In genomic region chr10:41488877-41489276, GRCm38 (mm10) we compare ENCODE assay signal across 8 mouse cellular contexts. TPM values are rescaled to one million over a fixed set of nuclear protein-coding genes. Genes with fewer than 3 reads are reported as not detected.
DNase-seq lines count a peak whose midpoint lies in the region; ATAC-seq and TF ChIP-seq lines count a peak whose summit lies in the region.

No protein-coding gene starts in this region.

- no peak for DNase-seq in liver, adult 2 months (ENCODE audit: extremely low read depth, low read depth, low spot score)
- DNase-seq in liver: no peak
- DNase-seq in adrenal gland, adult 2 months: no peak
- no peak for DNase-seq in cerebellum, postnatal 14 days
- no peak for DNase-seq in spleen, postnatal 4 days (ENCODE audit: low spot score in 2 of 2)

- TF ChIP-seq POLR2A in liver, adult 2 months (IDR thresholded peaks at IDR 0.05; ENCODE audit: extremely low read depth, insufficient read depth, low read length): no peak

- H3K4me2 ChIP-seq in embryonic facial prominence, embryonic 13.5 days: peak overlapping the region; percentile 100
- H3K4me2 ChIP-seq in intestine, postnatal 0 days (replicated peaks; ENCODE audit: low read depth): peak overlapping the region; percentile 100
- H3K4me2 ChIP-seq in neural tube, embryonic 12.5 days (replicated peaks): peak overlapping the region; percentile 96

- H3K9me3 ChIP-seq in embryonic facial prominence, embryonic 13.5 days: no peaks in the 10 kb centered on the region
- no peaks in the 10 kb centered on the region for H3K9me3 ChIP-seq in intestine, postnatal 0 days (ENCODE audit: control insufficient read depth)
- no peaks in the 10 kb centered on the region for H3K9me3 ChIP-seq in neural tube, embryonic 12.5 days

- H3K4me1 ChIP-seq in liver, adult 2 months (ENCODE audit: control insufficient read depth, insufficient read depth, low read length): peaks cover 14% of the 10 kb centered on the region
- H3K4me1 ChIP-seq in embryonic facial prominence, embryonic 13.5 days: peaks cover 18% of the 10 kb centered on the region
- peaks cover 7% of the 10 kb centered on the region for H3K4me1 ChIP-seq in intestine, postnatal 0 days (replicated peaks; ENCODE audit: control insufficient read depth, insufficient read depth, low read length)
- H3K4me1 ChIP-seq in neural tube, embryonic 12.5 days: peaks cover 26% of the 10 kb centered on the region

- H3K27ac ChIP-seq in liver, adult 2 months (replicated peaks; ENCODE audit: insufficient read depth, low read depth, low read length): 0 out of 2 replicates have a peak overlapping the region, but pooled peaks have one; percentile 16
- H3K27ac ChIP-seq in embryonic facial prominence, embryonic 13.5 days: no peak overlapping the region
- peak overlapping the region; percentile 60; the same call in 1 of the 2 replicates for H3K27ac ChIP-seq in intestine, postnatal 0 days (ENCODE audit: low read depth, low read length)
- H3K27ac ChIP-seq in neural tube, embryonic 12.5 days: no peak overlapping the region

- H3K4me3 ChIP-seq in liver, adult 2 months (ENCODE audit: insufficient read depth, low read depth, low read length): peak overlapping the region; percentile 87
- H3K4me3 ChIP-seq in embryonic facial prominence, embryonic 13.5 days: peak overlapping the region; percentile 68
- peak overlapping the region; percentile 73 for H3K4me3 ChIP-seq in intestine, postnatal 0 days (ENCODE audit: low read depth, low read length)
- peak overlapping the region; percentile 60; the same call in 1 of the 2 replicates for H3K4me3 ChIP-seq in neural tube, embryonic 12.5 days

- H3K27me3 ChIP-seq in liver, adult 2 months (ENCODE audit: control insufficient read depth, insufficient read depth, low read length): no peaks in the 10 kb centered on the region
- 0 out of 2 replicates have a peak, but pooled peaks cover 3% of the 10 kb centered on the region for H3K27me3 ChIP-seq in embryonic facial prominence, embryonic 13.5 days
- no peaks in the 10 kb centered on the region for H3K27me3 ChIP-seq in intestine, postnatal 0 days (replicated peaks; ENCODE audit: control insufficient read depth, insufficient read depth, low read length)
- H3K27me3 ChIP-seq in neural tube, embryonic 12.5 days (replicated peaks): no peaks in the 10 kb centered on the region

- H3K36me3 ChIP-seq in liver, adult 2 months (ENCODE audit: control insufficient read depth, insufficient read depth, low read length): peaks cover 7% of the 10 kb centered on the region
- H3K36me3 ChIP-seq in embryonic facial prominence, embryonic 13.5 days: peaks cover 46% of the 10 kb centered on the region
- peaks cover 42% of the 10 kb centered on the region for H3K36me3 ChIP-seq in intestine, postnatal 0 days (ENCODE audit: control insufficient read depth, insufficient read depth)
- H3K36me3 ChIP-seq in neural tube, embryonic 12.5 days: peaks cover 49% of the 10 kb centered on the region

- no peak for TF ChIP-seq CTCF in liver, adult 2 months (IDR thresholded peaks at IDR 0.05; ENCODE audit: low read depth, low read length)
- TF ChIP-seq CTCF in intestine, postnatal 0 days (IDR thresholded peaks at IDR 0.05; ENCODE audit: low read depth): no peak

- H3K79me2 ChIP-seq in liver, adult 2 months (ENCODE audit: control insufficient read depth, insufficient read depth, low read length): peaks cover 3% of the 10 kb centered on the region; the same call in 1 of the 2 replicates

- peak overlapping the region; percentile 33; the same call in 1 of the 2 replicates for H3K9ac ChIP-seq in liver, adult 2 months (ENCODE audit: low read depth, low read length)
- peak overlapping the region; percentile 82 for H3K9ac ChIP-seq in embryonic facial prominence, embryonic 13.5 days
- peak overlapping the region; percentile 75 for H3K9ac ChIP-seq in intestine, postnatal 0 days (ENCODE audit: low read depth, low read length)
- peak overlapping the region; percentile 58; the same call in 1 of the 2 replicates for H3K9ac ChIP-seq in neural tube, embryonic 12.5 days

- ATAC-seq in embryonic facial prominence, embryonic 13.5 days (ENCODE audit: insufficient number of reproducible peaks, insufficient read depth, low FRiP score, low TSS enrichment, low read depth): no peak
- ATAC-seq in intestine, postnatal 0 days: no peak
- ATAC-seq in neural tube, embryonic 12.5 days (ENCODE audit: low FRiP score, low read depth): no peak

- 22% methylated on average over 7 of the region's 7 CpGs for WGBS in liver, adult 2 months
- 40% methylated on average over 7 of the region's 7 CpGs for WGBS in embryonic facial prominence, embryonic 13.5 days
- WGBS in intestine, postnatal 0 days: 26% methylated on average over 7 of the region's 7 CpGs
- WGBS in neural tube, embryonic 12.5 days: 59% methylated on average over 7 of the region's 7 CpGs

RNA-seq across cellular contexts. Expression of gene Smpd2, which starts 1.3 kb away (rescaled TPM):
- 29.3 and 30.8 TPM in 2 replicates for total RNA-seq in liver, adult 2 months (2014; rRNA removed)
- polyA plus RNA-seq in liver, adult 2 months (2012; rRNA removed): 47.6 and 51.5 TPM in 2 replicates
- polyA plus RNA-seq in embryonic facial prominence, embryonic 13.5 days (2015; fragmentation: Nextera tagmentation; extraction: Ambion mirVana): 54.7 and 60.6 TPM in 2 replicates
- 65.1 and 65.8 TPM in 2 replicates for polyA plus RNA-seq in intestine, postnatal 0 days (2015; fragmentation: Nextera tagmentation; extraction: Ambion mirVana)
- polyA plus RNA-seq in neural tube, embryonic 12.5 days (2016; fragmentation: Nextera tagmentation; extraction: Ambion mirVana): 41.0 and 43.4 TPM in 2 replicates
- total RNA-seq in adrenal gland, adult 2 months (2021): 10 to 100 TPM; 20.2 to 29.4 TPM
- polyA plus RNA-seq in adrenal gland, adult 2 months (2012; rRNA removed): 49.1 and 66.3 TPM in 2 replicates

RNA-seq across cellular contexts. Expression of gene Ppil6, which starts 1.4 kb away (rescaled TPM):
- 0.94 and 1.1 TPM in 2 replicates for total RNA-seq in liver, adult 2 months (2014; rRNA removed)
- polyA plus RNA-seq in liver, adult 2 months (2012; rRNA removed): 0.09 and 0.26 TPM in 2 replicates
- polyA plus RNA-seq in embryonic facial prominence, embryonic 13.5 days (2015; fragmentation: Nextera tagmentation; extraction: Ambion mirVana): 0.50 and 0.63 TPM in 2 replicates
- 1.0 and 1.3 TPM in 2 replicates for polyA plus RNA-seq in intestine, postnatal 0 days (2015; fragmentation: Nextera tagmentation; extraction: Ambion mirVana)
- polyA plus RNA-seq in neural tube, embryonic 12.5 days (2016; fragmentation: Nextera tagmentation; extraction: Ambion mirVana): 0.79 and 1.2 TPM in 2 replicates
- total RNA-seq in adrenal gland, adult 2 months (2021): under 1 TPM; 0.46 to 0.73 TPM
- 0.55 and 0.62 TPM in 2 replicates for polyA plus RNA-seq in adrenal gland, adult 2 months (2012; rRNA removed)

RNA-seq across cellular contexts. Expression of gene Mical1, which starts 12.8 kb away (rescaled TPM):
- 0.55 and 0.94 TPM in 2 replicates for total RNA-seq in liver, adult 2 months (2014; rRNA removed)
- 0.82 and 3.7 TPM in 2 replicates for polyA plus RNA-seq in liver, adult 2 months (2012; rRNA removed)
- polyA plus RNA-seq in embryonic facial prominence, embryonic 13.5 days (2015; fragmentation: Nextera tagmentation; extraction: Ambion mirVana): 46.8 and 51.2 TPM in 2 replicates
- polyA plus RNA-seq in intestine, postnatal 0 days (2015; fragmentation: Nextera tagmentation; extraction: Ambion mirVana): 32.2 and 37.7 TPM in 2 replicates
- polyA plus RNA-seq in neural tube, embryonic 12.5 days (2016; fragmentation: Nextera tagmentation; extraction: Ambion mirVana): 44.8 and 47.5 TPM in 2 replicates
- 10 to 100 TPM in 1 of 2 experiments, 1 to 10 TPM in 1; 6.2 to 11.1 TPM for total RNA-seq in adrenal gland, adult 2 months (2021)
- polyA plus RNA-seq in adrenal gland, adult 2 months (2012; rRNA removed): 10.4 and 13.3 TPM in 2 replicates

RNA-seq across cellular contexts. Expression of gene Cd164, which starts 30.3 kb away (rescaled TPM):
- total RNA-seq in liver, adult 2 months (2014; rRNA removed): 139 and 155 TPM in 2 replicates
- polyA plus RNA-seq in liver, adult 2 months (2012; rRNA removed): 161 and 182 TPM in 2 replicates
- polyA plus RNA-seq in embryonic facial prominence, embryonic 13.5 days (2015; fragmentation: Nextera tagmentation; extraction: Ambion mirVana): 154 and 165 TPM in 2 replicates
- polyA plus RNA-seq in intestine, postnatal 0 days (2015; fragmentation: Nextera tagmentation; extraction: Ambion mirVana): 181 and 189 TPM in 2 replicates
- 91.3 and 98.8 TPM in 2 replicates for polyA plus RNA-seq in neural tube, embryonic 12.5 days (2016; fragmentation: Nextera tagmentation; extraction: Ambion mirVana)
- 100 to 1,000 TPM; 205 to 282 TPM for total RNA-seq in adrenal gland, adult 2 months (2021)
- 124 and 127 TPM in 2 replicates for polyA plus RNA-seq in adrenal gland, adult 2 months (2012; rRNA removed)

RNA-seq across cellular contexts. Expression of gene Zbtb24, which starts 38.7 kb away (rescaled TPM):
- 10.6 and 11.1 TPM in 2 replicates for total RNA-seq in liver, adult 2 months (2014; rRNA removed)
- 7.6 and 10.5 TPM in 2 replicates for polyA plus RNA-seq in liver, adult 2 months (2012; rRNA removed)
- polyA plus RNA-seq in embryonic facial prominence, embryonic 13.5 days (2015; fragmentation: Nextera tagmentation; extraction: Ambion mirVana): 22.5 and 23.5 TPM in 2 replicates
- polyA plus RNA-seq in intestine, postnatal 0 days (2015; fragmentation: Nextera tagmentation; extraction: Ambion mirVana): 12.9 and 16.0 TPM in 2 replicates
- 22.4 and 23.3 TPM in 2 replicates for polyA plus RNA-seq in neural tube, embryonic 12.5 days (2016; fragmentation: Nextera tagmentation; extraction: Ambion mirVana)
- total RNA-seq in adrenal gland, adult 2 months (2021): 10 to 100 TPM; 15.3 to 21.0 TPM
- 13.5 and 15.5 TPM in 2 replicates for polyA plus RNA-seq in adrenal gland, adult 2 months (2012; rRNA removed)

Comparison
In these comparisons a context has a peak if more than half of its experiments do, and no peak if none do; other contexts are left out.
1. H3K27ac ChIP-seq: peak in liver, adult 2 months (single experiment) and intestine, postnatal 0 days (single experiment); none in embryonic facial prominence, embryonic 13.5 days (single experiment) and neural tube, embryonic 12.5 days (single experiment).
2. Peak in every context shown above with its lines, with median percentiles within 50 percentile points of each other: H3K4me3 ChIP-seq, H3K9ac ChIP-seq and H3K4me2 ChIP-seq.